Mouse (Mus musculus) E14TG2a.4 (cell line): ENCODE results near the gene Sumf1.

Experiments used
- CTCF ChIP-seq: conservative IDR thresholded peaks from 2 replicates; pipeline ENCODE4 v1.5.1; 2014; ENCODE audit warnings: low read length
- NANOG ChIP-seq: IDR thresholded peaks from 2 replicates; pipeline ENCODE4 v1.6.1; 2014; ENCODE audit warnings: borderline replicate concordance, low read length, mixed read lengths
- POU5F1 ChIP-seq: IDR thresholded peaks from 2 replicates; pipeline ENCODE4 v1.6.1; 2014; ENCODE audit warnings: low read length, borderline replicate concordance

- no peak for TF ChIP-seq CTCF
- TF ChIP-seq NANOG: no peak
- no peak for TF ChIP-seq POU5F1
These were observed 73.7 kb downstream of the Sumf1 start for GRCm38 (mm10) chr6:108111693-108112092.
